Mouse (Mus musculus) MEL (cell line): ENCODE measurements around the gene Acot4. TPM values are rescaled to one million over a fixed set of nuclear protein-coding genes. Genes with fewer than 3 reads are reported as not detected.

ENCODE experiments used
- DNase-seq: peaks from one replicate; pipeline ENCODE4 v3.0.0; 2011; ENCODE audit warnings: low read depth, low spot score
- H3K27ac ChIP-seq: 2 replicates; pipeline ENCODE4 v1.5.1; 2012; ENCODE audit warnings: low read depth, mild to moderate bottlenecking, control low read depth, low read length, moderate library complexity; ENCODE audit not compliant: control insufficient read depth
- H3K27me3 ChIP-seq, 2 experiments: fragments of 150-350 bp in 1 of 2; sonication (generic) in 1 of 2; 2 replicates each; pipeline ENCODE4 v1.6.1; 2012; ENCODE audit warnings: low read length in 2 of 2, mild to moderate bottlenecking in 2 of 2, improper control_type of control experiment in 1 of 2, moderate library complexity in 1 of 2; ENCODE audit not compliant: insufficient read depth in 2 of 2, control insufficient read depth in 1 of 2
- H3K36me3 ChIP-seq, 2 experiments: 2 replicates each; pipeline ENCODE4 v1.6.1; 2012 to 2014; ENCODE audit warnings: low read length in 2 of 2, improper control_type of control experiment in 1 of 2, inconsistent platforms in 1 of 2, mild to moderate bottlenecking in 1 of 2; ENCODE audit not compliant: insufficient read depth in 2 of 2, control insufficient read depth in 1 of 2
- H3K4me1 ChIP-seq, 2 experiments: fragments of 150-350 bp in 1 of 2; sonication (generic) in 1 of 2; 2 replicates each; pipeline ENCODE4 v1.6.1; 2012; ENCODE audit warnings: low read length in 2 of 2, improper control_type of control experiment in 1 of 2, mild to moderate bottlenecking in 1 of 2; ENCODE audit not compliant: insufficient read depth in 2 of 2, control insufficient read depth in 1 of 2
- H3K4me3 ChIP-seq, 2 experiments: fragments of 150-350 bp in 1 of 2; sonication (generic) in 1 of 2; 2 replicates each; pipeline ENCODE4 v1.5.1; 2012; ENCODE audit warnings: low read depth in 2 of 2, low read length in 2 of 2, mild to moderate bottlenecking in 2 of 2, moderate library complexity in 2 of 2, control low read depth in 1 of 2, improper control_type of control experiment in 1 of 2; ENCODE audit not compliant: control insufficient read depth in 1 of 2, insufficient read depth in 1 of 2
- H3K79me2 ChIP-seq: 2 replicates; pipeline ENCODE4 v1.6.1; 2012; ENCODE audit warnings: mild to moderate bottlenecking, low read length, moderate library complexity; ENCODE audit not compliant: control insufficient read depth, poor library complexity, insufficient read depth
- H3K9ac ChIP-seq: 2 replicates; pipeline ENCODE4 v1.6.1; 2012; ENCODE audit warnings: low read depth, mild to moderate bottlenecking, control low read depth, low read length, moderate library complexity; ENCODE audit not compliant: control insufficient read depth, poor library complexity, severe bottlenecking
- H3K9me3 ChIP-seq: fragments of 150-350 bp; sonication (generic); replicated peaks from 2 replicates; pipeline ENCODE4 v1.6.1; 2012; ENCODE audit warnings: mild to moderate bottlenecking, low read length, improper control_type of control experiment, moderate library complexity; ENCODE audit not compliant: insufficient read depth
- BHLHE40 ChIP-seq: IDR thresholded peaks from 2 replicates; pipeline ENCODE4 v1.6.1; 2012; ENCODE audit warnings: low read depth, mild to moderate bottlenecking, inconsistent platforms, low read length, improper control_type of control experiment, borderline replicate concordance
- CHD1 ChIP-seq: IDR thresholded peaks from 2 replicates; pipeline ENCODE4 v1.6.1; 2012; ENCODE audit warnings: low read depth, mild to moderate bottlenecking, inconsistent platforms, low read length, improper control_type of control experiment
- CHD2 ChIP-seq: IDR thresholded peaks from 2 replicates; pipeline ENCODE4 v1.6.1; 2011; ENCODE audit warnings: low read length, improper control_type of control experiment
- CTCF ChIP-seq, 3 experiments: IDR thresholded peaks in 2 of 3; conservative IDR thresholded peaks in 1 of 3; 2 replicates each; pipeline ENCODE4 v1.5.1; 2011 to 2012; ENCODE audit warnings: low read length in 3 of 3, low read depth in 2 of 3, mild to moderate bottlenecking in 2 of 3, improper control_type of control experiment in 1 of 3, inconsistent platforms in 1 of 3, mixed read lengths in 1 of 3, moderate library complexity in 1 of 3; ENCODE audit not compliant: control insufficient read depth in 1 of 3, insufficient read depth in 1 of 3, poor library complexity in 1 of 3, severe bottlenecking in 1 of 3
- E2F4 ChIP-seq: IDR thresholded peaks from 2 replicates; pipeline ENCODE4 v1.6.1; 2011; ENCODE audit warnings: low read depth, low read length, improper control_type of control experiment, borderline replicate concordance
- ELF1 ChIP-seq: IDR thresholded peaks from 2 replicates; pipeline ENCODE4 v1.6.1; 2014; ENCODE audit warnings: low read depth, mild to moderate bottlenecking, inconsistent platforms, low read length, improper control_type of control experiment, moderate library complexity
- EP300 ChIP-seq, 2 experiments: IDR thresholded peaks; 2 replicates each; pipeline ENCODE4 v1.6.1; 2011; ENCODE audit warnings: improper control_type of control experiment in 2 of 2, low read length in 2 of 2, low read depth in 1 of 2, mild to moderate bottlenecking in 1 of 2
- ETS1 ChIP-seq: IDR thresholded peaks from 2 replicates; pipeline ENCODE4 v1.6.1; 2012; ENCODE audit warnings: low read depth, mild to moderate bottlenecking, inconsistent platforms, low read length, improper control_type of control experiment, moderate library complexity
- GABPA ChIP-seq: IDR thresholded peaks from 2 replicates; pipeline ENCODE4 v1.6.1; 2012; ENCODE audit warnings: low read depth, mild to moderate bottlenecking, inconsistent platforms, low read length, improper control_type of control experiment, moderate library complexity
- GATA1 ChIP-seq: IDR thresholded peaks from 2 replicates; pipeline ENCODE4 v1.6.1; 2011; ENCODE audit warnings: low read depth, low read length, improper control_type of control experiment
- HCFC1 ChIP-seq: IDR thresholded peaks from 2 replicates; pipeline ENCODE4 v1.6.1; 2012; ENCODE audit warnings: low read depth, mild to moderate bottlenecking, inconsistent platforms, low read length, improper control_type of control experiment, moderate library complexity
- JUND ChIP-seq: IDR thresholded peaks from 2 replicates; pipeline ENCODE4 v1.6.1; 2011; ENCODE audit warnings: low read depth, mild to moderate bottlenecking, improper control_type of control experiment, low read length
- KAT2A ChIP-seq: conservative IDR thresholded peaks from 2 replicates; pipeline ENCODE4 v1.6.1; 2012; ENCODE audit warnings: low read depth, low read length, improper control_type of control experiment, inconsistent platforms
- MAX ChIP-seq: IDR thresholded peaks from 2 replicates; pipeline ENCODE4 v1.6.1; 2011; ENCODE audit warnings: low read length, improper control_type of control experiment
- MAZ ChIP-seq: IDR thresholded peaks from 2 replicates; pipeline ENCODE4 v1.6.1; 2012; ENCODE audit warnings: low read depth, mild to moderate bottlenecking, inconsistent platforms, low read length, improper control_type of control experiment
- MEF2A ChIP-seq: IDR thresholded peaks from 2 replicates; pipeline ENCODE4 v1.6.1; 2014; ENCODE audit warnings: low read depth, mild to moderate bottlenecking, inconsistent platforms, low read length, improper control_type of control experiment; ENCODE audit not compliant: poor library complexity, insufficient replicate concordance, severe bottlenecking; ENCODE audit errors: extremely low read depth
- MXI1 ChIP-seq: IDR thresholded peaks from 2 replicates; pipeline ENCODE4 v1.6.1; 2011; ENCODE audit warnings: mild to moderate bottlenecking, low read depth, low read length, improper control_type of control experiment
- MYB ChIP-seq: IDR thresholded peaks from 2 replicates; pipeline ENCODE4 v1.6.1; 2011; ENCODE audit warnings: mild to moderate bottlenecking, low read depth, low read length, improper control_type of control experiment
- MYC ChIP-seq: IDR thresholded peaks from 2 replicates; pipeline ENCODE4 v1.6.1; 2011; ENCODE audit warnings: low read depth, mild to moderate bottlenecking, low read length, improper control_type of control experiment, moderate library complexity
- NELFE ChIP-seq: IDR thresholded peaks from 2 replicates; pipeline ENCODE4 v1.6.1; 2011; ENCODE audit warnings: low read depth, low read length, improper control_type of control experiment
- NRF1 ChIP-seq: IDR thresholded peaks from 2 replicates; pipeline ENCODE4 v1.6.1; 2014; ENCODE audit warnings: low read depth, mild to moderate bottlenecking, inconsistent platforms, low read length, improper control_type of control experiment, moderate library complexity; ENCODE audit not compliant: poor library complexity, insufficient read depth, severe bottlenecking
- POLR2A ChIP-seq, 2 experiments: IDR thresholded peaks; 2 replicates each; pipeline ENCODE4 v1.6.1; 2011 to 2012; ENCODE audit warnings: low read length in 2 of 2, mild to moderate bottlenecking in 2 of 2, control low read depth in 1 of 2, improper control_type of control experiment in 1 of 2, low read depth in 1 of 2, moderate library complexity in 1 of 2; ENCODE audit not compliant: control insufficient read depth in 1 of 2, insufficient read depth in 1 of 2, poor library complexity in 1 of 2
- POLR2AphosphoS2 ChIP-seq: IDR thresholded peaks from 2 replicates; pipeline ENCODE4 v1.6.1; 2011; ENCODE audit warnings: low read length, improper control_type of control experiment
- POLR2AphosphoS5 ChIP-seq: IDR thresholded peaks from 2 replicates; pipeline ENCODE4 v1.6.1; 2012; ENCODE audit warnings: low read depth, borderline replicate concordance, mild to moderate bottlenecking, inconsistent platforms, low read length, moderate library complexity, mixed read lengths
- RAD21 ChIP-seq: IDR thresholded peaks from 2 replicates; pipeline ENCODE4 v1.6.1; 2011; ENCODE audit warnings: mild to moderate bottlenecking, low read depth, low read length, improper control_type of control experiment
- RCOR1 ChIP-seq: IDR thresholded peaks from 2 replicates; pipeline ENCODE4 v1.6.1; 2012; ENCODE audit warnings: low read depth, mild to moderate bottlenecking, inconsistent platforms, low read length, improper control_type of control experiment
- SIN3A ChIP-seq: IDR thresholded peaks from 2 replicates; pipeline ENCODE4 v1.6.1; 2012; ENCODE audit warnings: low read length, improper control_type of control experiment, inconsistent platforms
- SMC3 ChIP-seq: IDR thresholded peaks from 2 replicates; pipeline ENCODE4 v1.6.1; 2011; ENCODE audit warnings: low read depth, low read length, improper control_type of control experiment
- TAL1 ChIP-seq: IDR thresholded peaks from 2 replicates; pipeline ENCODE4 v1.6.1; 2012; ENCODE audit warnings: mild to moderate bottlenecking, inconsistent platforms, low read length, moderate library complexity, mixed read lengths
- TBP ChIP-seq: IDR thresholded peaks from 2 replicates; pipeline ENCODE4 v1.8.0; 2011; ENCODE audit warnings: low read depth, low read length, improper control_type of control experiment
- TCF12 ChIP-seq: IDR thresholded peaks from 2 replicates; pipeline ENCODE4 v1.6.1; 2014; ENCODE audit warnings: low read depth, mild to moderate bottlenecking, inconsistent platforms, low read length, improper control_type of control experiment, moderate library complexity
- UBTF ChIP-seq: IDR thresholded peaks from 2 replicates; pipeline ENCODE4 v1.6.1; 2012; ENCODE audit warnings: low read depth, mild to moderate bottlenecking, inconsistent platforms, low read length, improper control_type of control experiment, moderate library complexity, borderline replicate concordance; ENCODE audit not compliant: insufficient read depth
- USF2 ChIP-seq, 2 experiments: IDR thresholded peaks; 2 replicates each; pipeline ENCODE4 v1.6.1; 2011 to 2012; ENCODE audit warnings: improper control_type of control experiment in 2 of 2, low read length in 2 of 2, borderline replicate concordance in 1 of 2, inconsistent platforms in 1 of 2, low read depth in 1 of 2, mild to moderate bottlenecking in 1 of 2; ENCODE audit not compliant: insufficient read depth in 1 of 2
- ZC3H11A ChIP-seq: IDR thresholded peaks from 2 replicates; pipeline ENCODE4 v1.6.1; 2012; ENCODE audit warnings: low read depth, mild to moderate bottlenecking, inconsistent platforms, low read length, improper control_type of control experiment
- ZKSCAN1 ChIP-seq: IDR thresholded peaks from 2 replicates; pipeline ENCODE4 v1.6.1; 2012; ENCODE audit warnings: low read depth, mild to moderate bottlenecking, inconsistent platforms, low read length, improper control_type of control experiment, moderate library complexity
- ZMIZ1 ChIP-seq: IDR thresholded peaks from 2 replicates; pipeline ENCODE4 v1.6.1; 2012; ENCODE audit warnings: low read depth, mild to moderate bottlenecking, inconsistent platforms, low read length, improper control_type of control experiment, moderate library complexity
- ZNF384 ChIP-seq: IDR thresholded peaks from 2 replicates; pipeline ENCODE4 v1.6.1; 2012; ENCODE audit warnings: low read depth, mild to moderate bottlenecking, inconsistent platforms, low read length, improper control_type of control experiment
- polyA plus RNA-seq, 2 experiments: library from polyadenylated mRNA; stranded (reverse) in 1 of 2; unstranded in 1 of 2; fragments of >175 nt in 1 of 2; fragments of >200 nt in 1 of 2; gene quantifications; 2 replicates each; pipeline versions ENCODE4 v1.2.1 to v1.2.4; 2012; ENCODE audit warnings: low replicate concordance in 2 of 2, low read depth in 1 of 2; ENCODE audit not compliant: insufficient read length in 2 of 2, insufficient read depth in 1 of 2, missing spikeins in 1 of 2
- total RNA-seq: library from RNA; depleted of rRNA; stranded (reverse); fragments of 300-350 nt; gene quantifications from 2 replicates; pipeline ENCODE4 v1.2.3, GENCODE M21; 2012

Acot4 gene
- total and polyA plus RNA-seq, 3 experiments = 0.08 TPM; not detected in 1

DNA sequence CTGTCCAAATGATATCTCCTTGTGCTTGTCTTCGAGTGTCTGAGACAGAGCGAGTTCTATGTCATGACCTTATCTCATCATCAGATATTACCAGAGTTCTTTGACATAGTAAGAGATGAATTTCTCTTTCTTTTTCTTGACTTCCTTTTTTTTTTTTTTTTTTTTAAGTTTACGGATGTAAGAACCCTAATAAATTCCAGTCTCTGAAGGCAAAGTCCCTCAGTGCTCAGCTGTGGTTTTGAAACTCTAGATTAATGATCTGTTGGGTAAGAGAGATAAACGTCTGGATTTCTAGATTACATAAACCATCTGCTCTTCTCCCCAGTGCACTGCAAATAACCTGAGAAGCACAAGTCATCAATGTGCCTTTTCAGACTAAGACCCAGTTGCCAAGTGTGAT, 4.1 kb upstream of the Acot4 start:
- no peaks in the 10 kb centered on the region for H3K27me3 ChIP-seq
- peaks cover 0 to 21% of the 10 kb centered on the region in 2 experiments; a peak in 2 of 4 replicates for H3K36me3 ChIP-seq
- DNase-seq = peak; percentile 61
- peak overlapping the region; percentile 65 for H3K27ac ChIP-seq
- H3K79me2 ChIP-seq = no peaks in the 10 kb centered on the region
- peaks cover 11 to 20% of the 10 kb centered on the region in 2 experiments for H3K4me1 ChIP-seq
- H3K9ac ChIP-seq = no peak overlapping the region
- H3K9me3 ChIP-seq = no peaks in the 10 kb centered on the region
- H3K4me3 ChIP-seq = no peak overlapping the region
- no peak for TF ChIP-seq CTCF (IDR thresholded peaks at IDR 0.05 in 2 of 3, conservative IDR thresholded peaks at IDR 0.05 in 1 of 3; ENCODE audit: control insufficient read depth in 1 of 3, insufficient read depth in 1 of 3, low read depth in 2 of 3, low read length in 3 of 3, poor library complexity in 1 of 3, severe bottlenecking in 1 of 3)
- no peak; the same call in 1 of the 2 replicates for TF ChIP-seq NELFE
- TF ChIP-seq MAX = peak; percentile 39; the same call in 1 of the 2 replicates
- 0 out of 2 replicates have a peak, but pooled peaks have one; percentile 30 for TF ChIP-seq ZKSCAN1
- TF ChIP-seq GABPA = no peak
- TF ChIP-seq KAT2A = no peak
- TF ChIP-seq BHLHE40 = peak; percentile 46; the same call in 1 of the 2 replicates
- no peak for TF ChIP-seq CHD2
- peak; percentile 87 for TF ChIP-seq GATA1
- TF ChIP-seq ZC3H11A = no peak
- no peak; the same call in 1 of the 2 replicates for TF ChIP-seq MAZ
- no peak for TF ChIP-seq ZMIZ1
- peak; percentile 90 for TF ChIP-seq ETS1
- no peak for TF ChIP-seq JUND
- TF ChIP-seq SIN3A = peak; percentile 74; the same call in 1 of the 2 replicates
- peak; percentile 35; the same call in 1 of the 2 replicates for TF ChIP-seq MXI1
- no peak for TF ChIP-seq MYB
- TF ChIP-seq E2F4 = no peak
- TF ChIP-seq CHD1 = no peak
- TF ChIP-seq RCOR1 = peak; percentile 80; the same call in 1 of the 2 replicates
- no peak for TF ChIP-seq NRF1
- TF ChIP-seq MYC = no peak
- TF ChIP-seq MEF2A = no peak
- peak; percentile 83 to 87 for TF ChIP-seq EP300 (IDR thresholded peaks at IDR 0.05; ENCODE audit: low read depth in 1 of 2, low read length in 2 of 2)
- TF ChIP-seq TCF12 = peak; percentile 90
- no peak for TF ChIP-seq RAD21
- peak; percentile 24; the same call in 1 of the 2 replicates for TF ChIP-seq ELF1
- no peak for TF ChIP-seq SMC3
- no peak for TF ChIP-seq POLR2AphosphoS5
- TF ChIP-seq TBP = no peak
- no peak for TF ChIP-seq UBTF
- TF ChIP-seq POLR2AphosphoS2 = no peak
- 0 out of 2 replicates have a peak, but pooled peaks have one; percentile 25 for TF ChIP-seq HCFC1
- no peak for TF ChIP-seq POLR2A (IDR thresholded peaks at IDR 0.05; ENCODE audit: control insufficient read depth in 1 of 2, insufficient read depth in 1 of 2, low read depth in 1 of 2, low read length in 2 of 2, poor library complexity in 1 of 2)
- peak; percentile 52 for TF ChIP-seq TAL1
- TF ChIP-seq ZNF384 = peak; percentile 97
- TF ChIP-seq USF2 (IDR thresholded peaks at IDR 0.05; ENCODE audit: borderline replicate concordance in 1 of 2, insufficient read depth in 1 of 2, low read depth in 1 of 2, low read length in 2 of 2) = no peak
